Mouse (Mus musculus) E14TG2a.4 (cell line): ENCODE results near the gene Mctp2.

ENCODE experiments used
- H3K27me3 ChIP-seq: 2 replicates; pipeline ENCODE4 v1.6.1; 2014; ENCODE audit warnings: low read length, control low read depth; ENCODE audit not compliant: insufficient read depth
- H3K36me3 ChIP-seq: 2 replicates; pipeline ENCODE4 v1.6.1; 2014; ENCODE audit warnings: low read length, control low read depth; ENCODE audit not compliant: insufficient read depth
- H3K4me1 ChIP-seq: replicated peaks from 2 replicates; pipeline ENCODE4 v1.6.1; 2014; ENCODE audit warnings: low read depth, low read length, control low read depth
- H3K4me3 ChIP-seq: replicated peaks from 2 replicates; pipeline ENCODE4 v1.5.1; 2014; ENCODE audit warnings: mild to moderate bottlenecking, low read length
- H3K9me3 ChIP-seq: 2 replicates; pipeline ENCODE4 v1.6.1; 2014; ENCODE audit warnings: low read length, control low read depth
- CTCF ChIP-seq: conservative IDR thresholded peaks from 2 replicates; pipeline ENCODE4 v1.5.1; 2014; ENCODE audit warnings: low read length
- NANOG ChIP-seq: IDR thresholded peaks from 2 replicates; pipeline ENCODE4 v1.6.1; 2014; ENCODE audit warnings: borderline replicate concordance, low read length, mixed read lengths
- POU5F1 ChIP-seq: IDR thresholded peaks from 2 replicates; pipeline ENCODE4 v1.6.1; 2014; ENCODE audit warnings: low read length, borderline replicate concordance

The Mctp2 gene

DNA sequence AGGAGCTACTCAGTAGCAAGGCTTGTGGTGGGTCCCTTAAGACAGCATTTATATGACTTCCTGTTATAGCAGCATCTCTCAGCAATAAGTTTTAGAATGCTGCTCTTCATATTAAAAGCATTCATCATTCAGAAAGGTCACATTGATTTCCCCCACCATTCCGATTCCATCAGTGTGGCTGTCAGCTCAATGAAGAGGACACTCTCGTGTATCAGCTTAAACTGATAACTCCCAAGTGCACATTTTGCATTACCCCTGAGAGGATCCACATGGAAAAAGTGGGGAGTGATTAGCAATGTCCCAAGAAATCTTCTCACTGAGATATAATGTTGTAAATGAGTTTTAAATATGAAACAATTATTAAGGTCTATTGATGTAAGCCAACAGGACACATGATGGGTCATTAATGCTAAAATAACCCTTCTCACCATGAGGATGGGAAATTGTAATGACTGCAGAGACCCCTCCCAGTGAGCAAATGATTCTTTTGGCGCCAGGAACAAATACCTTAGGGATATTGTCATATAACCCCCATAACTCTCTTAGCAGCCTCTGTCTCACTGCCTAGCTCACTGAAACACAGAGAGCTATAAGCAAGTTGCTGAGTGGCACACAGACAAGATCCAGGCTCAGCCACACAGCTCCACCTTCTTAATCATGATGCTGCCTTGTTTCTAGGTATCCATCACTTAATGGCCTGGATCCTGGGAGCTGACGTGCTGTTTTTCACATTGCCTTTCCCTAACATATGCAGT lies 12.4 kb downstream of the Mctp2 start:
- Histone ChIP-seq H3K4me1 (peaks cover 6% of the 10 kb centered on the region; the same call in 1 of the 2 replicates), H3K9me3 (no peaks in the 10 kb centered on the region), H3K36me3 (no peaks in the 10 kb centered on the region), H3K27me3 (no peaks in the 10 kb centered on the region), H3K4me3 (no peak overlapping the region)
- TF ChIP-seq NANOG = no peak

- H3K36me3 ChIP-seq = no peaks in the 10 kb centered on the region
- no peak for TF ChIP-seq NANOG
- no peak for TF ChIP-seq POU5F1
- TF ChIP-seq CTCF = no peak
- H3K27me3 ChIP-seq = no peaks in the 10 kb centered on the region
- H3K4me3 ChIP-seq = no peak overlapping the region
- peaks cover 6% of the 10 kb centered on the region; the same call in 1 of the 2 replicates for H3K4me1 ChIP-seq
- no peaks in the 10 kb centered on the region for H3K9me3 ChIP-seq
Observed at GRCm38 (mm10) chr7:72292232-72292913, 14.0 kb downstream of the Mctp2 start.

DNA sequence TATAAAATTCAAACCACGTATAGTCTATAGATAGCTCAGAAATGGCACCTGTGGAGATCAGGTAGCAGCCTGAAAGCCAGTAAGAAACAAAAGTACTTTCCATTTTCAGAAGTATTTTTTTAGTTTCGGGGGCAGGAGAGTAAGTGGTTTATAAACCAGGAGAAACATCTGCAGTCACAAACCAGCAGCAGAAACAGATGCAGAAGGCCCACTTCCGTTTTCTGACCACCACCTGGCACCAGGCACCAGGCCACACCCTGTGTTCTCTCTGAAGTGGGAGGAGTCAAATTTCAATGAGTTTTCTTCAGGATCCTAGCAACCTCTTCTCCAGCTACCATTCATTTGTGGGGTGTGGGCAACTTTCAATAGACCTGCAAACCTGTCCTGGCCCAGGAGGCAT lies 25.7 kb downstream of the Mctp2 start:
- Histone ChIP-seq H3K36me3 (no peaks in the 10 kb centered on the region), H3K4me3 (no peak overlapping the region)

GRCm38 (mm10) chr7:72278412-72278811 lies 28.0 kb downstream of the Mctp2 start:
- Histone ChIP-seq H3K9me3 (no peaks in the 10 kb centered on the region), H3K4me3 (no peak overlapping the region), H3K36me3 (no peaks in the 10 kb centered on the region), H3K27me3 (no peaks in the 10 kb centered on the region), H3K4me1 (peaks cover 7% of the 10 kb centered on the region)
- TF ChIP-seq POU5F1 = no peak
- TF ChIP-seq CTCF = no peak
- no peak for TF ChIP-seq NANOG

More for the DNA sequence above, 25.7 kb downstream of the Mctp2 start:
- H3K9me3 ChIP-seq = no peaks in the 10 kb centered on the region
- H3K27me3 ChIP-seq = no peaks in the 10 kb centered on the region
- H3K4me1 ChIP-seq = peaks cover 7% of the 10 kb centered on the region
- no peak for TF ChIP-seq NANOG
- no peak for TF ChIP-seq CTCF
- TF ChIP-seq POU5F1 = no peak

DNA sequence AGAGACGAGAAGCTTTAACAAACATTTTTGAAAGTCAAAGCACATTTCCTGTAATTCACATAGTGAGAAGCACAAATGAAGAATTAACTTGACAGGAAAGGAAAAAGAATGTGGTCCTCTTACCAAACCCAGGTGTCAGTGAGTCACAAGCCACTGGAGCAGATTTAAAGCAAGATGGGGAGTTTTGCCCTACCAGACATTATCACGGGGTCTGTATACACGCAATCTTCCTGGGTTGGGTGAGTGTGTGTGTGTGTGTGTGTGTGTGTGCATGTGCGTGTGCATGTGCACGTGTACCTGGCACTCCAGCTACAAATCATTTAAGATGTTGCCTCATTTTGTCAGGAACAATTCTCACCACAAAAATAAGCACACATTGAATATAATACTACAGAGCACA lies 30.9 kb downstream of the Mctp2 start:
- no peak for TF ChIP-seq POU5F1
- TF ChIP-seq NANOG = no peak
- no peak for TF ChIP-seq CTCF

DNA sequence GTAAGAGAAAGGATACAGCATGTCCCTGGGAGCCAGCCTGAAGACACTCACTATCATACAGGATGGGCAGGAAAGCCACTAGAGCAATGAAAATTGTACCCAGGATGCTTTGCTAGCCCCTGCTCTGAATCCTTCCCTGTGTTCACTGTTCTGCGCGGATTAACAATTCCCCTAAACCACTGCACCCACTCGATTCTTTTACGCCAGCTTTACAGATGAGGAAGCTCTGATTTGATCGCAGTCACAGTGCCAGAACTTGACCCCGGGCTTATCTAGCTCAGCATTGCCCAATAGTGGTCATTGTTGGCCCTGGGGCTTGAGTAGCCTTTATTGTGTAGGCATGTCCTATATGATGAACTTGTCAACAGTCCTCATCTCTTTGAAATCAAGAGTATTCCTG lies 34.9 kb downstream of the Mctp2 start:
- TF ChIP-seq NANOG (no peak), POU5F1 (no peak), CTCF (no peak)
- Histone ChIP-seq H3K36me3 (no peaks in the 10 kb centered on the region), H3K27me3 (no peaks in the 10 kb centered on the region), H3K9me3 (no peaks in the 10 kb centered on the region), H3K4me1 (no peaks in the 10 kb centered on the region), H3K4me3 (no peak overlapping the region)

More for the DNA sequence above, 30.9 kb downstream of the Mctp2 start:
- H3K4me3 ChIP-seq = no peak overlapping the region
- H3K36me3 ChIP-seq = no peaks in the 10 kb centered on the region
- H3K9me3 ChIP-seq = no peaks in the 10 kb centered on the region
- H3K4me1 ChIP-seq = peaks cover under 1% of the 10 kb centered on the region
- no peaks in the 10 kb centered on the region for H3K27me3 ChIP-seq

DNA sequence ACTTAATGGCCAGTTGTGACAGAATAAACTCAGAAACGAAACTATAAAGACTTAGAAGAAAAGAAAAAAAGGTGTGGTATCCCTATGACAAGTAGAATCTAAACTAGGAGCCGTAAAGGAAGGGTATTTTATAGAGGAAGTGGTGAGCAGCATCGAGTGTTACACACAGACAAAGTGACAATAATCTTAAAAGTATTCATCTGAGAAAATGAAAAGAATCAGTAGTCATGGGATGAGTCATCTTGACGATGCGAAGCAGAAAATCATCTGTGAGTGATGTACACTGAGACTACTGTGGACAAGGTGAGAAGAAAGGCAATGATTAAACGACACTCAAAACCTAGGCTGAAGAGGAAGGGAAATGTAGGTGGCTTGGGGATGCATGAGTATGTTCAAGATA lies 36.4 kb downstream of the Mctp2 start:
- TF ChIP-seq POU5F1 = no peak
- no peak for TF ChIP-seq NANOG
- no peak for TF ChIP-seq CTCF
- no peaks in the 10 kb centered on the region for H3K36me3 ChIP-seq
- no peaks in the 10 kb centered on the region for H3K9me3 ChIP-seq
- H3K4me3 ChIP-seq = no peak overlapping the region
- H3K4me1 ChIP-seq = no peaks in the 10 kb centered on the region
- no peaks in the 10 kb centered on the region for H3K27me3 ChIP-seq

DNA sequence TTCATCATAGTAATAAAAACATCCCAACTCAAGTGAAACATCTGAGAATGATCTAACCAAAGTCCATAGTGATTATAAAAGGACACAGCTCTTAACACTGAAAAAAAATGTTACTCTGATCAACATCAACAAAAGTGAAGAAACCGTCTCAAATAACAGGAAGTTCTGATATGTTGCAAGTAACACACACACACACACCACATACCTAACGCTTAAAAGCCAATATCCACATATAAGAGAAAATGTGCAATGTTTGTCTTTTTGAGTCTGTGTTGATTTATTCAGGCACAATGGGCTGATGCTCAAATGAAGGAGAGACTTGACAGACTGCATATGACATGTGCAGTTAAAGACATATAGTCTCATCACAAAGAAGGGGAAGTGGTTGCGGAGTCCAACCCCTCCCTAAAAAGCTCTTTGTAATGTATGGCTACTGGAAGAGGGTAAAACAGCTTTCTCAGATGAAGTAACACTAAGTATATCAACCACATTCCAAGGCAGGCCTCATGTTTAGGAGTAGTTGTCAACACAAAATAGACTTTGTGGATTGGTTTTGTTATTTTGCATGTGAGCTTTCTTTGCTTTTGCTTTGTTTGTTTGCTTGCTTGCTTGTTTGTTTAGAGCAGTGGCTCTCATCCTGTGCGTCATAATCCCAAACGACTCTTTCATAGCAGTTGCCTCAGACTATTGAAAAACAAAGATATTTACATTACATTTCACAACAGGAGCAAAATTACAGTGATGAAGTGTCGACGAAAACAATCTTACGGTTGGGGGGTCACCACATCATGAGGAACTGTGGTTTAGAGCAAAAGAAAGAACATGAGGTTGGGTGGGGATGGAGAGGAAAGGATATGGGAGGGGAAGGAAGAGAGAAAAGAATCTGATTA lies 45.4 kb downstream of the Mctp2 start:
- Histone ChIP-seq H3K9me3 (no peaks in the 10 kb centered on the region), H3K27me3 (no peaks in the 10 kb centered on the region), H3K4me3 (no peak overlapping the region), H3K36me3 (peaks cover 6% of the 10 kb centered on the region), H3K4me1 (no peaks in the 10 kb centered on the region)
- no peak for TF ChIP-seq NANOG
